Mouse (Mus musculus): ENCODE measurements at regions not wholly inside any gene's neighbourhood (a gene's known extent, or its start where the extent isn't known, plus 50 kb on each side); places are given as distances from the start of the nearest gene placed in this dataset.
"Not testable (repeated sequence)": the region's sequence is repeated elsewhere in the genome, so short reads cannot be mapped to it uniquely, and the experiment has no call there.

DNA sequence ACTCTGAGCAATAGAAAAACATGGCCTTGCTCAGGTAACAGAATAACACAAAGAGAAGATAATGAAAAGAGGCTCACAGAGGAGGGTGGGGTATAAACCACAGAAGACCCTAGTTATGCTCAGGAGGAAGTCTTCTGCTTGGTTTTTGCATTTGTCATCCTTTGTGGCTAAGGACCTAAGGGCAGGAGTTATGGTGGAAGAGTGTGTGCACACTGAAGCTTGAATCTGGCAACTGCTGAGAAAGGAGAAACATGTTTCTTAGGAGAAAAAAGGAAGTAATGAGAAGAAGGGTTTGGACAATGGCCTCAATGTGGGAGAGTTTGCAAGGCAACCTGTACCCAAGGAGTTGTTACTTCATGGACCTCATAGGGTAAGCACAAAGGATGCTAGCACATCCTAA lies 106.8 kb upstream of the Nyap2 start:
- Histone ChIP-seq H3K27me3 (ENCODE audit: insufficient read depth, low read length) (no peaks in the 10 kb centered on the region), H3K36me3 (ENCODE audit: insufficient read depth) (no peaks in the 10 kb centered on the region), H3K9me3 (ENCODE audit: low read length) (no peaks in the 10 kb centered on the region), H3K9ac (no peak overlapping the region), H3K27ac (ENCODE audit: low read depth, low read length) (no peak overlapping the region), H3K4me3 (ENCODE audit: low read depth, low read length) (no peak overlapping the region), H3K4me2 (ENCODE audit: low read depth) (no peak overlapping the region), H3K4me1 (ENCODE audit: insufficient read depth) (no peaks in the 10 kb centered on the region; the same call in 1 of the 2 replicates)
- DNase-seq (no peak), ATAC-seq (no peak)
- no peak for TF ChIP-seq CTCF (IDR thresholded peaks at IDR 0.05; ENCODE audit: low read depth)

DNA sequence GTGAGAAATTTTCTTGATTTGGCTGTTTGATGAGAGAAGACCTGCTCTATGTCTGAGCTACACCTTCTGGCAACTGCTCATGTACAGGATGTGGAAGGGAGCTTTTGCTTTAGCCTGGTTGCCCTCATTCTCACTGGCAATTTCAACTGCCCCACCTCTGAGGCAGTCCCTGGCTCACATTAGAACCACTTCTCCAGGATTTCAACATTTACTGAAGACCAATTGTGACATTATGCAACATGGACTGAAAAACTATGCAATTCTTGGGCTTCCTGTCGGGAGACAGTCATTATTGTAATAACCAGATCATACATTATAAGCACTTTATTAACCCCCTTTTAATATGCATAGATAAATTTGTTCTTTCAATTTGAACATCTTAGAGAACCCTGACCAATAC lies 107.6 kb upstream of the Nyap2 start:
- Histone ChIP-seq H3K4me3 (ENCODE audit: low read depth, low read length) (no peak overlapping the region), H3K9me3 (ENCODE audit: low read length) (no peaks in the 10 kb centered on the region), H3K27me3 (ENCODE audit: insufficient read depth, low read length) (no peaks in the 10 kb centered on the region), H3K9ac (no peak overlapping the region), H3K4me2 (ENCODE audit: low read depth) (no peak overlapping the region), H3K36me3 (ENCODE audit: insufficient read depth) (no peaks in the 10 kb centered on the region), H3K4me1 (ENCODE audit: insufficient read depth) (no peaks in the 10 kb centered on the region; the same call in 1 of the 2 replicates), H3K27ac (ENCODE audit: low read depth, low read length) (no peak overlapping the region)
- no peak for TF ChIP-seq CTCF (IDR thresholded peaks at IDR 0.05; ENCODE audit: low read depth)
- ATAC-seq = no peak
- no peak for DNase-seq
- WGBS = 89% methylated on average over 1 of the region's 1 CpGs

DNA sequence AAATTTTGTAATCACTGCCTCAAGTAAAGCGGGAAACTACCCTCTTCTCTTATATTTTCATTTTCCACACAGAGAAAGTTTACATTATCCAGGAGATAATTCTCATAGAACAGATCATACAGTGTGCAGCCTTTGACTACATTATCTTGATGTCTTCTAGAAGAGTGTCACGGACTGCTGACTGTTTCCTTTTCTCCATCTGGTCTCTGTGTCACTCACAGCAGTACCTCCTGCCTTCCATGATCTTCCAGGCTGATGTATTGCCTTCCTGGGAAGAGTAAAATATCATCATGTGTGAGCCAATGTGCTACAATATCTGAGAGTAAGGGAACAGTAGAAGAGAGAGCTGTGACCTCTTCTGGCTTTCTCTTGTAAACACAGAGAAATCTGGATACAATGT lies 111.0 kb upstream of the Nyap2 start:
- no peak overlapping the region for H3K9ac ChIP-seq
- H3K4me2 ChIP-seq (ENCODE audit: low read depth) = no peak overlapping the region
- H3K4me1 ChIP-seq (ENCODE audit: insufficient read depth) = no peaks in the 10 kb centered on the region; the same call in 1 of the 2 replicates
- H3K36me3 ChIP-seq (ENCODE audit: insufficient read depth) = no peaks in the 10 kb centered on the region
- H3K9me3 ChIP-seq (ENCODE audit: low read length) = no peaks in the 10 kb centered on the region
- ATAC-seq (no peak), DNase-seq (no peak)
- no peaks in the 10 kb centered on the region for H3K27me3 ChIP-seq (ENCODE audit: insufficient read depth, low read length)
- no peak overlapping the region for H3K27ac ChIP-seq (ENCODE audit: low read depth, low read length)
- 71% methylated on average over 2 of the region's 2 CpGs for WGBS
- H3K4me3 ChIP-seq (ENCODE audit: low read depth, low read length) = no peak overlapping the region
- no peak for TF ChIP-seq CTCF (IDR thresholded peaks at IDR 0.05; ENCODE audit: low read depth)

DNA sequence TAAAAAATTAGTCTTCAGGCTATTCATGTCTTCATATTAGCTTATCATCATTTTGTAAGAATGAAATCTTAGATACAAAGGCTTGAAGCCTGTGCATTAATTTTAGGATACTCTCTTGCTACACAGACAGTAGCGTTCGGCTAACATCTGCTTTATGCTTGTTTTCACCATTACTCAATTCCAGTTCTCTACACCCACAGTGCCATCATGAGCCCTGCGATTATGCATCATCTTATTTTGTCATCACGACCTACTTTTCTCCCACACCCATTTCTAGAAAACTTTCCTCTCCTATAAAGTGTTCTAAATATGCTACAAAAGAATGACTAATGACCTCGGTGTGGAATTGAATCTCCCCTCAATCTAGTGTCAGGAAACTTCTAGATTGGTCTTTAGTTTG lies 112.4 kb upstream of the Nyap2 start:
- no peak for DNase-seq
- H3K4me3 ChIP-seq (ENCODE audit: low read depth, low read length) = no peak overlapping the region
- no peak for ATAC-seq
- H3K4me1 ChIP-seq (ENCODE audit: insufficient read depth) = no peaks in the 10 kb centered on the region; the same call in 1 of the 2 replicates
- no peak overlapping the region for H3K9ac ChIP-seq
- H3K4me2 ChIP-seq (ENCODE audit: low read depth) = no peak overlapping the region
- no peaks in the 10 kb centered on the region for H3K27me3 ChIP-seq (ENCODE audit: insufficient read depth, low read length)
- H3K27ac ChIP-seq (ENCODE audit: low read depth, low read length) = no peak overlapping the region
- H3K36me3 ChIP-seq (ENCODE audit: insufficient read depth) = no peaks in the 10 kb centered on the region
- H3K9me3 ChIP-seq (ENCODE audit: low read length) = no peaks in the 10 kb centered on the region
- 79% methylated on average over 5 of the region's 5 CpGs for WGBS
- no peak for TF ChIP-seq CTCF (IDR thresholded peaks at IDR 0.05; ENCODE audit: low read depth)

DNA sequence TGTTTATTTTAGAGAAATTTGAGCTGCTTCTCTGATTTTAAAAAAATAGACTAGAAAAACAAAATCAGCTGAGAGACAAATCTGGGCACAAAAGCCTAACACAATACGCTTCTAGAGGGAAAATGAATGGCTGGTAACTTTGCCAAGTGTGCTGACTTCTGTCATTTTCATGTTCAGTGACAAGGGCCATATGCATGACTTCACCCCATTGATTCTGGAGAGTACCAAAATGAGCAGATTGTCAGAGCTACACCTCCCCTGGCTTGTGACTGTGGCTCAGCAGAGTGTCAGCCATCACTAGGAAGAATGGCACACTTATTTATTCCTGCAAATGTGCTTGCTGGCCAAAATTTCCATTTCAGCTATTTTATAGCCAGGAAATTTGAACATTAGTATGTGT lies 112.9 kb upstream of the Nyap2 start:
- H3K4me1 ChIP-seq (ENCODE audit: insufficient read depth) = no peaks in the 10 kb centered on the region; the same call in 1 of the 2 replicates
- H3K36me3 ChIP-seq (ENCODE audit: insufficient read depth) = no peaks in the 10 kb centered on the region
- peak; percentile 67 for DNase-seq
- no peak overlapping the region for H3K27ac ChIP-seq (ENCODE audit: low read depth, low read length)
- no peaks in the 10 kb centered on the region for H3K27me3 ChIP-seq (ENCODE audit: insufficient read depth, low read length)
- ATAC-seq = peak; percentile 86
- TF ChIP-seq CTCF (IDR thresholded peaks at IDR 0.05; ENCODE audit: low read depth) = no peak
- no peak overlapping the region for H3K4me2 ChIP-seq (ENCODE audit: low read depth)
- no peak overlapping the region for H3K4me3 ChIP-seq (ENCODE audit: low read depth, low read length)
- no peak overlapping the region for H3K9ac ChIP-seq
- 54% methylated on average over 1 of the region's 1 CpGs for WGBS
- no peaks in the 10 kb centered on the region for H3K9me3 ChIP-seq (ENCODE audit: low read length)

DNA sequence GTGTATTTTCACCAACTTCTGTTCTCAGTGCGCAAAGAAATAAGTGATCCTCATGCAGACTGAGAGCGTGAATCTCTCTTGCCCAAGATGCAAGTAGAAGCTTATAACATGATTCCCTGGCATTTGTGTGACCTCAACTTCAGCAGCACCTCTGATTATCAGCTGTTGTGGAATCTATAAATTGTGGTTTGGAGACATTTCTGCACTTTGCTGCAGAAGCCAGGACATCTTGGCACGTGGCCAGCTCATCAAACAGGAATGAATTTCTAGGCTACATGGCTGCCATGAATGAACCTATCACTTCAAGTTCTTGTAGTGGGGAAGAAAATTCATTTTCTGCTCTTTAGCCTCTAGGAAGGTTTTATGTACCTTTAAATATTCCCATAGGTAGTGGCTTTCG lies 126.3 kb upstream of the Nyap2 start:
- no peak for ATAC-seq
- DNase-seq = no peak
- H3K9me3 ChIP-seq (ENCODE audit: low read length) = no peaks in the 10 kb centered on the region
- no peaks in the 10 kb centered on the region for H3K4me1 ChIP-seq (ENCODE audit: insufficient read depth)
- H3K36me3 ChIP-seq (ENCODE audit: insufficient read depth) = no peaks in the 10 kb centered on the region
- no peak overlapping the region for H3K9ac ChIP-seq
- H3K4me3 ChIP-seq (ENCODE audit: low read depth, low read length) = no peak overlapping the region
- no peak overlapping the region for H3K27ac ChIP-seq (ENCODE audit: low read depth, low read length)
- no peak for TF ChIP-seq CTCF (IDR thresholded peaks at IDR 0.05; ENCODE audit: low read depth)
- H3K27me3 ChIP-seq (ENCODE audit: insufficient read depth, low read length) = no peaks in the 10 kb centered on the region
- WGBS = 94% methylated on average over 4 of the region's 4 CpGs
- H3K4me2 ChIP-seq (ENCODE audit: low read depth) = no peak overlapping the region

DNA sequence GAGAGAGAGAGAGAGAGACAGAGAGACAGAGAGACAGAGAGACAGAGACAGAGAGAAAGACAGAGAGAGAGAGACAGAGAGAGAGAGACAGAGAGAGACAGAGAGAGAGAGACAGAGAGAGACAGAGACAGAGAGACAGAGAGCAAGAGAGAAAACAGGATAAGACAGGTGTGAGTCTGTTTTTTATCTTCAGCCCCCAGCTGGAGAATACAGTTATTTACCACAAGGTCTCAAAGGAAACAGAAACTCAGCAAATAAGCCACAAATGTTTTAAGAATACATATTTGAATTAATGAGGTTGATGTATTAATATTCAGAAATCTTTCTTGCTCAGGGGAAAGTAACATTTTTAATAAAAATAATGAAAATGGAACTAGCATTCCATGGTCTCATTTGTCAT lies 130.7 kb upstream of the Nyap2 start:
- H3K4me2 ChIP-seq (ENCODE audit: low read depth); DNase-seq; H3K4me1 ChIP-seq (ENCODE audit: insufficient read depth); H3K27me3 ChIP-seq (ENCODE audit: insufficient read depth, low read length); H3K4me3 ChIP-seq (ENCODE audit: low read depth, low read length); ATAC-seq; H3K9me3 ChIP-seq (ENCODE audit: low read length); H3K36me3 ChIP-seq (ENCODE audit: insufficient read depth); H3K27ac ChIP-seq (ENCODE audit: low read depth, low read length); H3K9ac ChIP-seq: not testable (repeated sequence)

DNA sequence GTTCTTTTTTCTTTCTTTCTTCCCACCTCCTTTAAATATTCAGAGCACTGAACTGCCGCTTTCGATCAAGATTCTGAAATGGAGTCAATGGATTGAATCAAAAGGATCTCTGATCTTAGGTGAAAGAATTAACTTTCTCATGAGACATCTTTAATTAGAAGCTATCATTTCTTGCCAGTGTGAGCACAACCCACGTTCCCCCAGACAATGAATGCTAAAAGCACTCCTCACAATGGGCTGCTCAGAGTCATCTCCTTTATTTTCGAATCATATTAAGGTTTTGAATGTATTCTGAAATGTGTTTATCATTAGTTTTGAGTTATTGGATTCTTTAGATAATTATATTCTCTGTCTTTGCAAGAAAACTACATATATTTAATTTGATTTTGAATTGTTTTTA lies 137.4 kb upstream of the Nyap2 start:
- Histone ChIP-seq H3K27me3 (ENCODE audit: insufficient read depth, low read length) (no peaks in the 10 kb centered on the region), H3K9ac (no peak overlapping the region), H3K9me3 (ENCODE audit: low read length) (no peaks in the 10 kb centered on the region), H3K4me2 (ENCODE audit: low read depth) (no peak overlapping the region), H3K27ac (ENCODE audit: low read depth, low read length) (no peak overlapping the region), H3K4me3 (ENCODE audit: low read depth, low read length) (no peak overlapping the region), H3K36me3 (ENCODE audit: insufficient read depth) (no peaks in the 10 kb centered on the region), H3K4me1 (ENCODE audit: insufficient read depth) (no peaks in the 10 kb centered on the region)
- TF ChIP-seq CTCF (IDR thresholded peaks at IDR 0.05; ENCODE audit: low read depth) = no peak
- ATAC-seq (peak; percentile 76; the same call in 1 of the 2 replicates), DNase-seq (no peak)
- 44% methylated on average over 4 of the region's 4 CpGs for WGBS
